In genomic region chr16:92883821-92884272, GRCm38 (mm10) we compare ENCODE assay signal across 10 mouse cellular contexts. TPM values are rescaled to one million over a fixed set of nuclear protein-coding genes. Genes with fewer than 3 reads are reported as not detected.
A peak's percentile ranks its signal among the peaks of the same experiment; 100 is the strongest.
DNase-seq lines count a peak whose midpoint lies in the region; ATAC-seq and TF ChIP-seq lines count a peak whose summit lies in the region.
"Had no signal": no experiment of that assay in that cellular context is flagged by ENCODE, and none has a peak within 500 bp of the region (broad histone marks: within the 10 kb centered on the region; RNA-seq: fewer than 3 reads in every experiment).

No protein-coding gene starts in this region.

- no peak for TF ChIP-seq CTCF in hindbrain, postnatal 0 days (IDR thresholded peaks at IDR 0.05; ENCODE audit: low read depth)

- H3K4me3 ChIP-seq in midbrain, embryonic 10.5 days = no peak overlapping the region
- H3K4me3 ChIP-seq in midbrain, embryonic 15.5 days = no peak overlapping the region
- peak overlapping the region; percentile 16; the same call in 1 of the 2 replicates for H3K4me3 ChIP-seq in embryonic facial prominence, embryonic 10.5 days
- no peak overlapping the region for H3K4me3 ChIP-seq in limb, embryonic 11.5 days (ENCODE audit: low read depth, low read length)
- no peak overlapping the region for H3K4me3 ChIP-seq in hindbrain, postnatal 0 days (ENCODE audit: low read length)
- H3K4me3 ChIP-seq: lung, embryonic 15.5 days had no signal

- H3K9me3 ChIP-seq in midbrain, embryonic 10.5 days (replicated peaks) = no peaks in the 10 kb centered on the region
- no peaks in the 10 kb centered on the region for H3K9me3 ChIP-seq in midbrain, embryonic 15.5 days
- no peaks in the 10 kb centered on the region for H3K9me3 ChIP-seq in embryonic facial prominence, embryonic 10.5 days
- no peaks in the 10 kb centered on the region for H3K9me3 ChIP-seq in limb, embryonic 11.5 days (ENCODE audit: control insufficient read depth, low read length)
- H3K9me3 ChIP-seq in hindbrain, postnatal 0 days (ENCODE audit: low read length) = no peaks in the 10 kb centered on the region
- H3K9me3 ChIP-seq: lung, embryonic 15.5 days had no signal

- ATAC-seq in midbrain, embryonic 15.5 days (replicated peaks) = no peak
- peak; percentile 26; the same call in 1 of the 2 replicates for ATAC-seq in limb, embryonic 11.5 days (ENCODE audit: insufficient number of reproducible peaks, low FRiP score, low TSS enrichment, low read depth)
- no peak for ATAC-seq in hindbrain, postnatal 0 days

- no peak overlapping the region for H3K9ac ChIP-seq in midbrain, embryonic 15.5 days
- H3K9ac ChIP-seq in limb, embryonic 11.5 days (ENCODE audit: low read length) = peak overlapping the region; percentile 34; the same call in 1 of the 2 replicates
- H3K9ac ChIP-seq in hindbrain, postnatal 0 days (replicated peaks; ENCODE audit: low read length) = no peak overlapping the region
- H3K9ac ChIP-seq: lung, embryonic 15.5 days had no signal

- WGBS in midbrain, embryonic 10.5 days = 73% methylated on average over 12 of the region's 12 CpGs
- 74% methylated on average over 12 of the region's 12 CpGs for WGBS in midbrain, embryonic 15.5 days
- 40% methylated on average over 12 of the region's 12 CpGs for WGBS in embryonic facial prominence, embryonic 10.5 days
- 14% methylated on average over 12 of the region's 12 CpGs for WGBS in limb, embryonic 11.5 days
- WGBS in hindbrain, postnatal 0 days = 67% methylated on average over 12 of the region's 12 CpGs

- no peaks in the 10 kb centered on the region for H3K36me3 ChIP-seq in midbrain, embryonic 10.5 days
- no peaks in the 10 kb centered on the region for H3K36me3 ChIP-seq in midbrain, embryonic 15.5 days (replicated peaks)
- H3K36me3 ChIP-seq in embryonic facial prominence, embryonic 10.5 days (replicated peaks) = no peaks in the 10 kb centered on the region
- H3K36me3 ChIP-seq in limb, embryonic 11.5 days (ENCODE audit: control insufficient read depth, insufficient read depth, low read length) = no peaks in the 10 kb centered on the region
- no peaks in the 10 kb centered on the region for H3K36me3 ChIP-seq in splenic B cell, adult 2 months (ENCODE audit: control insufficient read depth, insufficient read depth, low read length, poor library complexity, severe bottlenecking)
- H3K36me3 ChIP-seq in hindbrain, postnatal 0 days (ENCODE audit: insufficient read depth, low read length) = no peaks in the 10 kb centered on the region
- H3K36me3 ChIP-seq: lung, embryonic 15.5 days had no signal

- no peaks in the 10 kb centered on the region for H3K4me1 ChIP-seq in midbrain, embryonic 10.5 days
- H3K4me1 ChIP-seq in midbrain, embryonic 15.5 days = no peaks in the 10 kb centered on the region
- H3K4me1 ChIP-seq in embryonic facial prominence, embryonic 10.5 days = peaks cover 17% of the 10 kb centered on the region
- peaks cover 7% of the 10 kb centered on the region for H3K4me1 ChIP-seq in limb, embryonic 11.5 days (ENCODE audit: control insufficient read depth, insufficient read depth, low read length)
- H3K4me1 ChIP-seq in hindbrain, postnatal 0 days (ENCODE audit: insufficient read depth, low read length) = no peaks in the 10 kb centered on the region
- H3K4me1 ChIP-seq: lung, embryonic 15.5 days had no signal

- no peak overlapping the region for H3K4me2 ChIP-seq in midbrain, embryonic 15.5 days
- H3K4me2 ChIP-seq in limb, embryonic 11.5 days (ENCODE audit: low read depth, severe bottlenecking) = peak overlapping the region; percentile 25; the same call in 1 of the 2 replicates
- no peak overlapping the region for H3K4me2 ChIP-seq in hindbrain, postnatal 0 days (ENCODE audit: low read depth, low read length)
- H3K4me2 ChIP-seq: lung, embryonic 15.5 days had no signal

- no peaks in the 10 kb centered on the region for H3K27me3 ChIP-seq in midbrain, embryonic 10.5 days (ENCODE audit: low read depth, poor library complexity, severe bottlenecking)
- no peaks in the 10 kb centered on the region for H3K27me3 ChIP-seq in midbrain, embryonic 15.5 days (replicated peaks)
- H3K27me3 ChIP-seq in embryonic facial prominence, embryonic 10.5 days (replicated peaks; ENCODE audit: low read depth, poor library complexity, severe bottlenecking) = 0 out of 2 replicates have a peak, but pooled peaks cover 12% of the 10 kb centered on the region
- no peaks in the 10 kb centered on the region for H3K27me3 ChIP-seq in limb, embryonic 11.5 days (ENCODE audit: control insufficient read depth, insufficient read depth, low read length)
- no peaks in the 10 kb centered on the region for H3K27me3 ChIP-seq in splenic B cell, adult 2 months (ENCODE audit: control insufficient read depth, insufficient read depth, low read length, poor library complexity, severe bottlenecking)
- no peaks in the 10 kb centered on the region for H3K27me3 ChIP-seq in hindbrain, postnatal 0 days (ENCODE audit: insufficient read depth, low read length)
- H3K27me3 ChIP-seq: lung, embryonic 15.5 days had no signal

- peak; percentile 25 for DNase-seq in midbrain, embryonic 10.5 days (ENCODE audit: low spot score)
- DNase-seq in embryonic facial prominence, embryonic 10.5 days (ENCODE audit: low spot score) = peak; percentile 81
- peak; percentile 70 for DNase-seq in limb, embryonic 11.5 days (ENCODE audit: low spot score)
- DNase-seq in splenic B cell, adult 2 months (ENCODE audit: low read depth, low spot score) = peak; percentile 14
- no peak for DNase-seq in frontal cortex, postnatal 25 days (ENCODE audit: low spot score in 2 of 2)
- DNase-seq in hindbrain, postnatal 0 days (ENCODE audit: low spot score) = no peak
- DNase-seq in cerebellum, postnatal 36 days = no peak
- DNase-seq: gastrocnemius, postnatal 10 days had no signal

- peak overlapping the region; percentile 23; the same call in 1 of the 2 replicates for H3K27ac ChIP-seq in midbrain, embryonic 10.5 days (replicated peaks)
- no peak overlapping the region for H3K27ac ChIP-seq in midbrain, embryonic 15.5 days
- H3K27ac ChIP-seq in embryonic facial prominence, embryonic 10.5 days (replicated peaks) = peak overlapping the region; percentile 55; the same call in 1 of the 2 replicates
- H3K27ac ChIP-seq in limb, embryonic 11.5 days (replicated peaks; ENCODE audit: low read depth, low read length) = 0 out of 2 replicates have a peak overlapping the region, but pooled peaks have one; percentile 26
- H3K27ac ChIP-seq in hindbrain, postnatal 0 days = no peak overlapping the region
- H3K27ac ChIP-seq: lung, embryonic 15.5 days had no signal

RNA-seq across cellular contexts. Expression of gene Runx1, which starts 57.9 kb away (rescaled TPM):
- polyA plus RNA-seq in midbrain, embryonic 10.5 days (2016; fragmentation: Nextera tagmentation; extraction: Ambion mirVana) = 0.98 and 1.0 TPM in 2 replicates
- polyA plus RNA-seq in midbrain, embryonic 15.5 days (2015; fragmentation: Nextera tagmentation; extraction: Ambion mirVana) = 0.43 and 0.67 TPM in 2 replicates
- polyA plus RNA-seq in embryonic facial prominence, embryonic 10.5 days (2016; fragmentation: Nextera tagmentation; extraction: Ambion mirVana) = 3.0 and 3.1 TPM in 2 replicates
- polyA plus RNA-seq in limb, embryonic 11.5 days (2014; fragmentation: Nextera tagmentation; extraction: Ambion mirVana) = 2.7 and 3.5 TPM in 2 replicates
- 2.2 and 3.5 TPM in 2 replicates for total RNA-seq in hindbrain, postnatal 0 days (2014; rRNA removed)
- polyA plus RNA-seq in hindbrain, postnatal 0 days (2015; fragmentation: Nextera tagmentation; extraction: Ambion mirVana) = 1.1 and 1.3 TPM in 2 replicates

Comparison
In these comparisons a context has a peak if more than half of its experiments do, and no peak if none do; other contexts are left out.
1. H3K27ac ChIP-seq: peak in midbrain, embryonic 10.5 days (single experiment), embryonic facial prominence, embryonic 10.5 days (single experiment) and limb, embryonic 11.5 days (single experiment); none in midbrain, embryonic 15.5 days (single experiment) and hindbrain, postnatal 0 days (single experiment).
2. DNase-seq: peak in midbrain, embryonic 10.5 days (single experiment), embryonic facial prominence, embryonic 10.5 days (single experiment), limb, embryonic 11.5 days (single experiment) and splenic B cell, adult 2 months (single experiment); none in frontal cortex, postnatal 25 days (0 of 2), hindbrain, postnatal 0 days (single experiment) and cerebellum, postnatal 36 days (0 of 2).